Mouse (Mus musculus) embryonic stem cell, embryonic (primary cell): ENCODE results near the gene Lrmp.

Experiments used
- CTCF ChIA-PET, 4 experiments: fragments of 300-600 bp in 2 of 4; fragments of 350-600 bp in 2 of 4; sonication (Branson Sonifier 250); formaldehyde crosslinking; loops; one replicate each; lab custom pipeline; 2022; ENCODE audit warnings: inconsistent platforms in 2 of 4; lab: Charles Lee
- POLR2A ChIA-PET, 4 experiments: fragments of 300-600 bp in 2 of 4; fragments of 350-600 bp in 2 of 4; sonication (Branson Sonifier 250); formaldehyde crosslinking; loops; one replicate each; lab custom pipeline; 2022; ENCODE audit warnings: antibody characterized with exemption in 4 of 4, inconsistent platforms in 1 of 4; lab: Charles Lee

The Lrmp gene

DNA sequence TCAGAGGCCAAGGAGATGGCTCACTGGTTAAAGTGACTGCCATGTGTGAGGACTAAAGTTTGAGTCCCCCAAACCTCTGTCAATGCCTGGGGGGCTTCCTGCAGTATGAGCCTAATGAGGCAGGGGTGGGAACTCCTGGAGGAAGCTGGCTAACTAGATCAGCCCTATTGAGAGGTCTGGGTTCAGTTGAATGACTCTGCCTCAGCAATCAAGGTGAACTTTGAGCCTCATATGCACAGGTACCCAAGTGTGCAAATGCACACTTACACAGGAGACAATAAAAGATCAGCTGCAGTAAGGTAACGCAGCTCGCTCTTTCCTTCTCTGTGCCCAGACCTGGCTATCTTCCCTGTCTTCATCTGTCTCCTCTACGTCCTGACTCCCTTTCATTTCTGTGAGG lies 77.6 kb downstream of the Lrmp start:
- POLR2A ChIA-PET = interaction anchor here in 3 of 4 experiments (0.6 to 1.8 kb wide), 9 partner anchors 9 to 148 kb away, joined by 3 to 6 read pairs (median 3); partner anchors contain the start of genes Casc1 (in 2 of the 3) and Etfrf1 (in 2 of the 3)

DNA sequence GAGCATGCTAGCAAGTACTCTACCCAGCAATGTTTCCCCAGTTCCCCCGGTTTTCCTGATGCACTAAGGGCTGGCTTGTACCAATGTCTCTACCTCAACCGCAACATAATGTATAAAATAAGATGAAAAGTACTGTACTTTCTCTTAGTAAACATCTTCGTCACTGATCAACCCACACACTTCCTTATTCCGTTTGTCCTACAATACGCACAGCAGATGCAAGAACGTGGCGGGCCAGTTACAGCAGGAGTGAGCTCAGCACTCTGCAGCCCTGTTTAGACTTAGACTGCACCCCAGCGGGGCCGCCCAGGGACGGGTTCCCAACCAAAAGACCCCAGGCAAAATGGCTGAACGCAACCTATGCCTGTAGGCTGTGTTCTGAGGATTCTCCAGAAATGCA lies 78.0 kb downstream of the Lrmp start:
- ChIA-PET POLR2A (interaction anchor here in 3 of 4 experiments (0.6 to 1.8 kb wide), 10 partner anchors 9 to 147 kb away, joined by 3 to 6 read pairs (median 3); partner anchors contain the start of genes Casc1 (in 2 of the 3) and Etfrf1 (in 2 of the 3)), CTCF (interaction anchor here in 1 of 4 experiments (0.8 kb wide), 1 partner anchor 33 kb away, joined by 3 read pairs; no protein-coding TSS in a partner anchor)

More for the DNA sequence above, 77.6 kb downstream of the Lrmp start:
- CTCF ChIA-PET = interaction anchor here in 3 of 4 experiments (0.5 to 0.8 kb wide), 3 partner anchors 33 to 149 kb away, joined by 3 to 5 read pairs (median 3); no protein-coding TSS in a partner anchor

DNA sequence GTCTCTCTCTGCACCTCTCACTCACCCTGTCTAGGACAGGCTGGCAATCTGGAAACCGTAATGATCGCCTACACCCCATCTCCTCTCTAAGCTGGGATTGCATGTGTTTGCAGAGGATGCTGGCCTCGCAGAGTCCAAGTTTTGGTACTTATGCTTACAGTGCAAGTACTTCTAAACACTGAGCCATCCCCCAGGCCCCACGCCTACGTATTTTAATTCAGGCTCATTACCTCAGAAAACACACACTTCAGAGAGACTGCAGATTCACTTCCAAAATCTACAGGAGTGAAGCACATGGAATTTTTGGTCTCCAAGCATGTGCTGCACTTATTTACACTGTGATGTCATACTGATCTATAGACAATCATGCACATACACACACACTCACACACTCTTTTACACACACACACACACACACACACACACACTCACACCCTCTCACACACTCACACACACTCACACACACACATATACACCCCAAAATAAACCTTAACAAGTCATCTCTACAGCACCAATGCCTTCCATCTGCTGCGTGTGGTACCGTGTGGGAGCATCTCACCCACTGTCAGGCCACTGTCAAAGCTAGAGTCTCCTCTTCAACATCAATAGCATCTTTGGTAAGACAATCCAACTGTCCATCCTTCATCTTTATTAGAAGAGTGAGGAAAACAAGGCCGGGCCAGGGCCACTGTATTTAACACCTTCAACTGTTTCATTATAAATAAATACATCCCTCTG lies 82.7 kb downstream of the Lrmp start:
- CTCF ChIA-PET = interaction anchor here in 1 of 4 experiments (1.0 kb wide), 1 partner anchor 11 kb away, joined by 3 read pairs; no protein-coding TSS in a partner anchor
- POLR2A ChIA-PET = interaction anchor here in 1 of 4 experiments (0.5 kb wide), 1 partner anchor 12 kb away, joined by 3 read pairs; no protein-coding TSS in a partner anchor

DNA sequence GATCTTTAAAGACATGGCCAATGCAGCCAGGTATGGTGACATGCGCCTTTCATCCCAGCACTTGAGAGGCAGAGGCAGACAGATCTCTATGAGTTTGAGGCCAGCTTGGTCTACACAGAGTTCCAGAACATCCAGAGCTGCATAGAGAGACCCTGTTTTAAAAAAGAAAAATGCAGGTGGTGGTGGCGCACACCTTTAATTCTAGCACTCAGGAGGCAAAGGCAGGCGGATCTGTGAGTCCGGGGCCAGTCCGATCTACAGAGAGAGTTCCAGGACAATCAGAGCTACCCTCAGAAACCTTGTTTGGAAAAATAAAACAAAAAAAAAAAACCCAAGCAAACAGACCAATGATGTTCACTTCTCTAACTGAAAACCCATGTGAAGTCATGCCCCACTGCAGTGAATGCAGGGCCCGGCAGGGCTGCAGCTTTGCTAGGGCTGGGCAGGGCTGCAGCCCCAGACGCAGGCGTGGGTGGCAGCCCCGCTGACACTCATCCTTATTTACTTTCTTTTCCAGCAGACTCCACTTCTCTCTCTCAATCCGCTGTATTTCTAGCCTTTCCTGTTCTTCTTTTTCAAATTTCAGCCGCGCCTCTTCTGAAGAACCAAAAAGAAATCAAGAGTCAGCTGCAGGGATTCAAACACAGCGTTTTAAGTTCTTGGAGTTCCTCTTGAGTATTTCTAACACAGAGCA lies 87.1 kb downstream of the Lrmp start:
- ChIA-PET POLR2A (interaction anchor here (0.5 to 4.8 kb wide), 19 partner anchors 9 to 681 kb away, joined by 3 to 31 read pairs (median 3); partner anchors contain the start of genes Casc1 (in 4 of the 4) and Etfrf1 (in 4 of the 4)), CTCF (interaction anchor here in 2 of 4 experiments (0.6 to 1.9 kb wide), 5 partner anchors 15 to 139 kb away, joined by 3 to 9 read pairs (median 3); no protein-coding TSS in a partner anchor)

DNA sequence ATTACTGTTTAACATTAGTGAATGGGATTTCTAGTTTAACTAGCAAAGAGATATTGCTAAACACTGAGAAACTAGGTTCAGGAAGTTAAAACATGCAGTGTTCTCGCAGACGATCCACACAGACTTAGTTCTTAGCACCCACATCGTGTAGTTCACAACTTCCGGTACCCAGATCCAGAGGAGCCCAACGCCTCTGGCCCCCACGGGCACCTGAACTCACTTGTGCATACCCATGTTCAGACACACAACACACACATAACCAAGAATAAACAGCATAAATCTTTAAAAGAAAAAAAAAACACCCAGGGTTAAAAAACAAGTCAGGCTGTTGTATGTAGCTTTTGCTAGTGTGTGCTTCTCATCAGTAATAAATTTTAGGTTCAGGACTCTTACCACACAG lies 89.0 kb downstream of the Lrmp start:
- POLR2A ChIA-PET = interaction anchor here in 1 of 4 experiments (2.0 to 2.5 kb wide), 2 partner anchors 134 to 137 kb away, joined by 5 to 9 read pairs; no protein-coding TSS in a partner anchor

DNA sequence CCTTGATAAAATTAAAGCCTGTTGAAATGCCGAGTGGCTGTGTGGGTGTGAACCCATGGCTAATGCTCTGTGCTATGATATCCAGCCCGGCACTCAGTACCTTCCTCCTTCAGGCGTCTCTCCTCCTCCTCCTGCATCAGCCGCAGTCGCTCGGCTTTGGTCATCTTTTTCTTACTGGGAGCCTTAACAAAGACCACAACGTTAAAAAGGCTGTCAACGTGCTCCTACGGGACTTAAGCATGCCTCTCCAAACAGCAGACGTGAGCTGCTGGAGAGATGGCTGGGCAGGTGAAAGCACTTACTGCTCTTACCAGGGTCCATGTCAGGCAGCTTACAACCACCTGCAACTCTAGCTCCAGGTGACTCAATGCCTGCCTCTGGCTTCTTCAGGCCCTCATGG lies 89.7 kb downstream of the Lrmp start:
- POLR2A ChIA-PET = interaction anchor here in 2 of 4 experiments (0.9 to 2.5 kb wide), 5 partner anchors 12 to 137 kb away, joined by 3 to 9 read pairs (median 5); no protein-coding TSS in a partner anchor
- CTCF ChIA-PET = interaction anchor here in 1 of 4 experiments (0.8 to 1.4 kb wide), 3 partner anchors 11 to 137 kb away, joined by 3 to 6 read pairs (median 3); no protein-coding TSS in a partner anchor

More for the DNA sequence above, 89.0 kb downstream of the Lrmp start:
- CTCF ChIA-PET = no interaction called here

DNA sequence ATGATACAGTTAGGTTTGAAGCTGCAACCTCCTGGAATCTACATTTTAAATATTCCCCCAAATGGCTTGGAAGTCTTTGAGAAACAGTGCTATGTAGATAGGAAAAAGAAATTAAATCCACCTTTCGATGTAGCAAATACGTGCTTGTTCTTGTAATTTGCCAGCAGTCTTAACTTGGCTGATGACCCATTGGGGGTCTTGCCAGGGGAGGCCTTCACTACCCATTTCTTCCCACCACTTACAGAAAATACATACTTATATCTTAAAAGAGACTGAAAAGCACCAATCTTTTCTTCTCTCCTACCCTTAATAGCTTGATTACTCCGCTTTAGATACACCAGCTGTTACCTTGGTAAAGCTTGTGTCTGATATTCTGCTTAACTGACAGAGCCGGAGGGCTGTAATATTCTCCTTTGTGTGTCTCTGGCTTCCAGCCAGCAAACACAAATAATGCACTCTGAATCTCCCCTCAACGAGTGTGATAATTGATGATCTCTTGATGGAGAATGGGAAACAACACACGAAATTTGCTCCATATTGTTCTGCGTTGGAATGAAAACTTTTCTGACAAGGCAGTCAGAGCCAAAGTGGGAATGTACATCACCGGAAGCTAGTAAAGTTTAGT lies 94.7 kb downstream of the Lrmp start:
- CTCF ChIA-PET = interaction anchor here (0.9 to 2.1 kb wide), 9 partner anchors 9 to 133 kb away, joined by 3 to 14 read pairs (median 5); no protein-coding TSS in a partner anchor
- POLR2A ChIA-PET = interaction anchor here (0.5 to 6.4 kb wide), 93 partner anchors 8 to 646 kb away, joined by 3 to 212 read pairs (median 7); partner anchors contain the start of genes Bcat1 (in 3 of the 4), Kras (in 2 of the 4) and Rassf8 (in 1 of the 4)

DNA sequence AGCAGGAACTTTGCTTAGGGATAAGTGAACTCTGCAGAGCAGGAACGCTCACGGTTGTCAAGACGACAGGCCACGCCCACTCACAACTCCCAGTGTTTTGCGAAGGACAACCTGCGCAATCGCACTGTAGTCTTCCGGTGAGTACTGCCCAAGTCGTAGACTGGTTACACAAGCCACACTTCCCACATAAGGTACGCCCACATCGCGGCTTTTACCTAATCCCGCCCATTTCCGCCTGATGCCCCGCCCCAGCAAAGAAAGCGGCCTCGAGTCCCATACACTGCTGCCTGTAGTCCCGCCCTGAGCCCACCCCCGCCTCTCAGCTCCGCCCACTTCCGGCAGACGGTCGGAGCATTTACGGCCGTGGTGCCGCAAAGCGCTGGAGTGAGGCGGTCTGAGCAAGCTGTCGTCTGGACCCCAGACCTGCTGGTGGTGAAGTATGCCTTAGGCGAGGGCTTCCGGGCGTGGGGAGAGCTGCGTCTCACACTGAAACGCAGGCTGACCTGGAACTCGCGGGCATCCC lies 95.4 kb downstream of the Lrmp start, which contains the start of the genes Casc1 and Etfrf1:
Casc1 (minus strand) TSS at position 190 of the 523 bp plus-strand sequence.
Etfrf1 (plus strand) TSS at position 319 of the 523 bp plus-strand sequence.
- CTCF ChIA-PET = interaction anchor here (0.6 to 2.1 kb wide), 17 partner anchors 10 to 190 kb away, joined by 3 to 14 read pairs (median 3); no protein-coding TSS in a partner anchor
- POLR2A ChIA-PET = interaction anchor here (0.5 to 6.4 kb wide), 137 partner anchors 9 to 1851 kb away, joined by 3 to 212 read pairs (median 5); partner anchors contain the start of genes Bcat1 (in 3 of the 4), Kras (in 2 of the 4) and Rassf8 (in 1 of the 4)

DNA sequence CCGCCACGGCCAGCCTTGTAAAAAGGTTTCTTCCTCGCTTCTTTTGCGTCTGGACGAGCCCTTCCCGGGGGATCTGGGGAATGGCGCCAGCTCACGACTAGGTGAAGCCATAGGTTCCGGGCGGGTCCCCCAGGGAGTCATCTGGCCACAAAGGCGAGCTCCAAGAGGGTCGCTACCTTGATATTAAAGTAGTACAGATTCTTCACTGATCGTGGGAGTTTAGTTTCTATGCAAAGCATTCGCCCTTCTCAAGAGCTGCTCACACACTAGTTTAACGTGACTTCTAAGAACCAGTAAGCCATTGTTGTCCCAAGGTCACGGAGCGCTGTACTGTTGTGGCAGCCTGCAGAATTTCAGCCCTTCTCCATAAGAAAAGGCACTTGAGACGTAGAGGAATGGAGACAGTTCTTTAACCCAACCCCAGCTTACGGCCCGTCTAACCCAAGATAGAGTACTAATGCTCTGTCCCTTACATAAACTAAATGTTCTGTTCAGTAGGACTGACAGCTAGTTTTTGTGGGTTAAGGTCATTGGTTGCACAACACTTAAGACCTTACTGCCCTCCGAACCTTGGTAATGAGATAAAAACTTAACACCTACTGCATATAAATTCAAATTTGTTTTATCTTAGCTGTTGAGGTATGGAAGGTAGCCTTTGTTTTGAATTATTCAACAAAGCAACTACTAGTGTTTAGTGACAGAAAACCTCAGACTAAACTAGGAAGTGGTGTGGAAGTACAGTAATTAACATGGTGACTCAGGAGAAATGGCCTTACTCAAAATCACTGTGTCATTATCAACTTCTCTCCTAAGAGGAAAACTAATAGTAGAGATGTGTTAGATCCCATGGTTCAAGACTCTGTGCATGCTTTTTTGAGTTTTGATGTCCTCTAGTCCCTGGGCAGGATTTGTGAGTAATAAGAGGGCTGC lies 96.2 kb downstream of the Lrmp start:
- ChIA-PET CTCF (interaction anchor here (0.6 to 2.1 kb wide), 17 partner anchors 10 to 279 kb away, joined by 3 to 14 read pairs (median 3); no protein-coding TSS in a partner anchor), POLR2A (interaction anchor here (0.6 to 6.4 kb wide), 135 partner anchors 8 to 1421 kb away, joined by 3 to 212 read pairs (median 5); partner anchors contain the start of genes Bcat1 (in 3 of the 4), Kras (in 2 of the 4) and Rassf8 (in 1 of the 4))

DNA sequence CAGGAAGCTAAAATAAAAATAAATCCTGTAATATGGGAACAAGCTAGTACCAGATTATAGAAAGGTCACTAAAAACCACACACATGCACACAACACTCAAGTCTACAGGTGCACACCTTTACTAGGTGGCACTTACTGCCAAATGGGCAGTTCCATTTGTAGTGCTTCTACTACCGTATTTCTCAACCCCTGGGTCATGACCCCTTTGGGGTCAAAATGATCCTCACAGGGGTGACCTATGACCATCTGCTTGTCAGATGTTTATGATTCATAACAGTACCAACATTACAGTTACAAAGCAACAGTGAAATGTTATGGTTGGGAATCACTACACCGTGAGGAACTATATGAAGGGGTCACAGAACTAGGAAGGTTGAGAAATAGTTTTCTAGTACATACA lies 98.5 kb downstream of the Lrmp start:
- CTCF ChIA-PET = no interaction called here
- POLR2A ChIA-PET = interaction anchor here in 2 of 4 experiments (1.5 to 6.4 kb wide), 8 partner anchors 12 to 127 kb away, joined by 4 to 71 read pairs (median 8); no protein-coding TSS in a partner anchor

DNA sequence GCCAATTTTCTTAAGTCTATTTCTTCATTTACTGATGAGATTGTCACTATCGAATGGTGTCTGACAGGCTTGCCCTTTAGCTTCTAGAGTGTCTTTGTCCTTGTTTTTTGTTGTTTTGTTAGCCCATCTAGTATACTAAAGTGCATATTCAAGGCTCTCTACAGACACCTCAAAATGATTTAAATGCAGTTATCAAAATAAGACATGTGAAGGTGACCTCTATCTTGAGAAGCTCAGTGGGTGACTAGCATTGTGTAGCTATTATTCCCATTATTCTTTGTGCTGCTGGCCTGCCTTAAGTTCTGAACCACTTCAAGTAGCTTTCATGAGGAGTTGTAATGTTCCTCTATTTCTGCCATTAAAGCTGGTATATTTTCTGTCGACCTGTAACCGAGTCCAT lies 100.4 kb downstream of the Lrmp start:
- ChIA-PET POLR2A (interaction anchor here in 3 of 4 experiments (0.7 to 2.6 kb wide), 22 partner anchors 10 to 154 kb away, joined by 3 to 13 read pairs (median 4); no protein-coding TSS in a partner anchor), CTCF (interaction anchor here in 2 of 4 experiments (0.9 to 1.1 kb wide), 2 partner anchors 27 to 126 kb away, joined by 3 to 4 read pairs; no protein-coding TSS in a partner anchor)

DNA sequence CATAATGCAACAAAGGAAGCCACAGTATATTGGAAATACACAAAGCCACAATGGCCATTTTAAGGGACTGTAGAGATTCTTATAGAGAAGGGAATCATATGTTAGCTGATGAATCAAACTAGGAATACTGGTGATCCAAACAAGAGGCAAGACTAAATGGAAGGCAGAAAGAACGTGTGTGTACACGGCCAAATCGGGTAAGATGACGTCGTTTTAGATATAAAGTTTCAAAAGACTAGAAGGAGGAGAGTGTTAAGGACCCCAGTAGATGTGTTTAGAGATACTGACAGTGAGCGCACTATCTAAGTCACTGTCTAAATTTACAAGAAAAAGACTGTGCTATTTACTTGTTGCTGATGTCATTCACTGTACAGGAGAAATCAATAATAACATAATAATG lies 108.8 kb downstream of the Lrmp start:
- POLR2A ChIA-PET = interaction anchor here in 2 of 4 experiments (1.4 to 2.5 kb wide), 6 partner anchors 11 to 116 kb away, joined by 3 to 14 read pairs (median 5); partner anchors contain the start of genes Casc1 (in 2 of the 2) and Etfrf1 (in 2 of the 2)
- CTCF ChIA-PET = no interaction called here
